Mouse (Mus musculus) CH12.LX (cell line): ENCODE measurements at regions not wholly inside any gene's neighbourhood (a gene's known extent, or its start where the extent isn't known, plus 50 kb on each side); places are given as distances from the start of the nearest gene placed in this dataset.

Source experiments
- DNase-seq: peaks from one replicate; pipeline ENCODE4 v3.0.0-alpha.2; 2013; ENCODE audit errors: extremely low read depth
- H3K27ac ChIP-seq: 2 replicates; pipeline ENCODE4 v1.5.1; 2012; ENCODE audit warnings: low read depth, mild to moderate bottlenecking, control low read depth, moderate library complexity; ENCODE audit not compliant: insufficient read depth
- H3K27me3 ChIP-seq: replicated peaks from 2 replicates; pipeline ENCODE3; 2012; ENCODE audit warnings: inconsistent platforms
- H3K36me3 ChIP-seq, 2 experiments: replicated peaks in 1 of 2; 2 replicates each; pipeline versions ENCODE3 to v1.6.1; 2012; ENCODE audit warnings: inconsistent platforms in 1 of 2, low read length in 1 of 2, mild to moderate bottlenecking in 1 of 2, mixed read lengths in 1 of 2, moderate library complexity in 1 of 2; ENCODE audit not compliant: control insufficient read depth in 1 of 2, insufficient read depth in 1 of 2
- H3K4me1 ChIP-seq, 2 experiments: 2 replicates each; pipeline ENCODE4 v1.6.1; 2012; ENCODE audit warnings: inconsistent platforms in 1 of 2, moderate library complexity in 1 of 2; ENCODE audit not compliant: insufficient read depth in 2 of 2, control insufficient read depth in 1 of 2
- H3K4me2 ChIP-seq: 2 replicates; pipeline ENCODE4 v1.6.1; 2012; ENCODE audit warnings: low read depth, mild to moderate bottlenecking, control low read depth; ENCODE audit not compliant: poor library complexity, insufficient read depth, severe bottlenecking
- H3K4me3 ChIP-seq, 3 experiments: fragments of 150-350 bp in 1 of 3; sonication (generic) in 1 of 3; replicated peaks in 1 of 3; 2 replicates each; pipeline versions ENCODE3 to v1.5.1; 2011 to 2012; ENCODE audit warnings: low read depth in 2 of 3, low read length in 2 of 3, mild to moderate bottlenecking in 2 of 3, moderate library complexity in 2 of 3, control low read depth in 1 of 3, improper control_type of control experiment in 1 of 3, inconsistent platforms in 1 of 3, mixed read lengths in 1 of 3; ENCODE audit not compliant: poor library complexity in 1 of 3
- H3K79me2 ChIP-seq: replicated peaks from 2 replicates; pipeline ENCODE4 v1.6.1; 2012; ENCODE audit warnings: mild to moderate bottlenecking, moderate library complexity; ENCODE audit not compliant: control insufficient read depth, poor library complexity, insufficient read depth, severe bottlenecking; ENCODE audit errors: extremely low read depth
- H3K9ac ChIP-seq: 2 replicates; pipeline ENCODE4 v1.6.1; 2012; ENCODE audit warnings: low read depth, mild to moderate bottlenecking, control low read depth, moderate library complexity; ENCODE audit not compliant: insufficient read depth
- H3K9me3 ChIP-seq: replicated peaks from 2 replicates; pipeline ENCODE3; 2012; ENCODE audit warnings: low read length, inconsistent platforms, mixed read lengths
- CTCF ChIP-seq, 2 experiments: IDR thresholded peaks in 1 of 2; conservative IDR thresholded peaks in 1 of 2; 2 replicates each; pipeline ENCODE4 v1.5.1; 2011 to 2012; ENCODE audit warnings: low read depth in 2 of 2, low read length in 2 of 2, improper control_type of control experiment in 1 of 2, inconsistent platforms in 1 of 2, mild to moderate bottlenecking in 1 of 2, moderate library complexity in 1 of 2
- E2F4 ChIP-seq: IDR thresholded peaks from 2 replicates; pipeline ENCODE4 v1.6.1; 2011; ENCODE audit warnings: low read depth, low read length, improper control_type of control experiment; ENCODE audit not compliant: insufficient replicate concordance
- ELF1 ChIP-seq: IDR thresholded peaks from 2 replicates; pipeline ENCODE4 v1.6.1; 2014; ENCODE audit warnings: low read depth, mild to moderate bottlenecking, inconsistent platforms, low read length, improper control_type of control experiment
- EP300 ChIP-seq: IDR thresholded peaks from 2 replicates; pipeline ENCODE4 v1.6.1; 2011; ENCODE audit warnings: low read length, improper control_type of control experiment
- ETS1 ChIP-seq: conservative IDR thresholded peaks from 2 replicates; pipeline ENCODE4 v1.6.1; 2012; ENCODE audit warnings: low read depth, mild to moderate bottlenecking, inconsistent platforms, low read length, improper control_type of control experiment, moderate library complexity
- HCFC1 ChIP-seq: IDR thresholded peaks from 2 replicates; pipeline ENCODE4 v1.6.1; 2012; ENCODE audit warnings: low read depth, mild to moderate bottlenecking, inconsistent platforms, low read length, improper control_type of control experiment
- JUN ChIP-seq: IDR thresholded peaks from 2 replicates; pipeline ENCODE4 v1.6.1; 2011; ENCODE audit warnings: low read depth, mild to moderate bottlenecking, low read length, improper control_type of control experiment, moderate library complexity; ENCODE audit not compliant: insufficient read depth
- JUND ChIP-seq: conservative IDR thresholded peaks from 2 replicates; pipeline ENCODE4 v1.6.1; 2011; ENCODE audit warnings: low read depth, low read length, improper control_type of control experiment
- KAT2A ChIP-seq: IDR thresholded peaks from 2 replicates; pipeline ENCODE4 v1.6.1; 2012; ENCODE audit warnings: low read length, improper control_type of control experiment, inconsistent platforms; ENCODE audit not compliant: insufficient replicate concordance
- MAFK ChIP-seq: IDR thresholded peaks from 2 replicates; pipeline ENCODE4 v1.6.1; 2011; ENCODE audit warnings: low read length, improper control_type of control experiment; ENCODE audit not compliant: insufficient replicate concordance
- MAZ ChIP-seq: IDR thresholded peaks from 2 replicates; pipeline ENCODE4 v1.6.1; 2012; ENCODE audit warnings: low read depth, mild to moderate bottlenecking, inconsistent platforms, low read length, improper control_type of control experiment, moderate library complexity
- MEF2A ChIP-seq: IDR thresholded peaks from 2 replicates; pipeline ENCODE4 v1.6.1; 2014; ENCODE audit warnings: low read depth, mild to moderate bottlenecking, inconsistent platforms, low read length, improper control_type of control experiment, borderline replicate concordance
- MXI1 ChIP-seq: IDR thresholded peaks from 2 replicates; pipeline ENCODE4 v1.6.1; 2011; ENCODE audit warnings: mild to moderate bottlenecking, low read depth, low read length, improper control_type of control experiment
- MYC ChIP-seq: IDR thresholded peaks from 2 replicates; pipeline ENCODE4 v1.6.1; 2011; ENCODE audit warnings: low read depth, mild to moderate bottlenecking, improper control_type of control experiment, low read length
- NELFE ChIP-seq: IDR thresholded peaks from 2 replicates; pipeline ENCODE4 v1.6.1; 2011; ENCODE audit warnings: low read depth, low read length, improper control_type of control experiment
- PAX5 ChIP-seq: IDR thresholded peaks from 2 replicates; pipeline ENCODE4 v1.6.1; 2012; ENCODE audit warnings: low read length, inconsistent platforms, mixed read lengths
- POLR2A ChIP-seq: IDR thresholded peaks from 2 replicates; pipeline ENCODE4 v1.6.1; 2011; ENCODE audit warnings: low read depth, mild to moderate bottlenecking, improper control_type of control experiment, low read length
- POLR2AphosphoS2 ChIP-seq: IDR thresholded peaks from 2 replicates; pipeline ENCODE4 v1.6.1; 2011; ENCODE audit warnings: low read depth, low read length, improper control_type of control experiment
- RAD21 ChIP-seq: IDR thresholded peaks from 2 replicates; pipeline ENCODE4 v1.6.1; 2011; ENCODE audit warnings: low read depth, mild to moderate bottlenecking, low read length, improper control_type of control experiment, moderate library complexity
- RCOR1 ChIP-seq: conservative IDR thresholded peaks from 2 replicates; pipeline ENCODE4 v1.6.1; 2012; ENCODE audit warnings: low read depth, mild to moderate bottlenecking, inconsistent platforms, low read length, improper control_type of control experiment
- SMC3 ChIP-seq: IDR thresholded peaks from 2 replicates; pipeline ENCODE4 v1.6.1; 2011; ENCODE audit warnings: low read depth, low read length, improper control_type of control experiment
- TCF12 ChIP-seq: IDR thresholded peaks from 2 replicates; pipeline ENCODE4 v1.6.1; 2014; ENCODE audit warnings: low read depth, mild to moderate bottlenecking, inconsistent platforms, low read length, improper control_type of control experiment
- UBTF ChIP-seq: IDR thresholded peaks from 2 replicates; pipeline ENCODE4 v1.6.1; 2012; ENCODE audit warnings: low read depth, mild to moderate bottlenecking, inconsistent platforms, low read length, improper control_type of control experiment, moderate library complexity
- USF1 ChIP-seq: IDR thresholded peaks from 2 replicates; pipeline ENCODE4 v1.6.1; 2014; ENCODE audit warnings: low read depth, mild to moderate bottlenecking, inconsistent platforms, low read length, improper control_type of control experiment
- USF2 ChIP-seq: conservative IDR thresholded peaks from 2 replicates; pipeline ENCODE4 v1.6.1; 2011; ENCODE audit warnings: low read depth, low read length, improper control_type of control experiment
- ZKSCAN1 ChIP-seq: IDR thresholded peaks from 2 replicates; pipeline ENCODE4 v1.6.1; 2012; ENCODE audit warnings: low read depth, inconsistent platforms, low read length, improper control_type of control experiment, borderline replicate concordance
- ZMIZ1 ChIP-seq: IDR thresholded peaks from 2 replicates; pipeline ENCODE4 v1.6.1; 2012; ENCODE audit warnings: low read depth, mild to moderate bottlenecking, inconsistent platforms, low read length, improper control_type of control experiment
- ZNF384 ChIP-seq: IDR thresholded peaks from 2 replicates; pipeline ENCODE4 v1.6.1; 2012; ENCODE audit warnings: low read depth, low read length, improper control_type of control experiment, inconsistent platforms
- dilution Hi-C: fragments of 300-500 bp; cut with MboI; formaldehyde crosslinking; loops from 2 replicates; pipeline ENCODE4 v1.14.3; 2020; ENCODE audit warnings: low sequenced_read_pairs; ENCODE audit not compliant: extremely low pct_unique_long_range_greater_than_20kb, extremely low pct_ligation_motif_present
- in situ Hi-C: fragments of 300-500 bp; cut with MboI; formaldehyde crosslinking; loops from 3 replicates; pipeline ENCODE4 v1.14.3; 2019; ENCODE audit warnings: low sequenced_read_pairs, low pct_ligation_motif_present, low pct_unique_long_range_greater_than_20kb, mixed read lengths

DNA sequence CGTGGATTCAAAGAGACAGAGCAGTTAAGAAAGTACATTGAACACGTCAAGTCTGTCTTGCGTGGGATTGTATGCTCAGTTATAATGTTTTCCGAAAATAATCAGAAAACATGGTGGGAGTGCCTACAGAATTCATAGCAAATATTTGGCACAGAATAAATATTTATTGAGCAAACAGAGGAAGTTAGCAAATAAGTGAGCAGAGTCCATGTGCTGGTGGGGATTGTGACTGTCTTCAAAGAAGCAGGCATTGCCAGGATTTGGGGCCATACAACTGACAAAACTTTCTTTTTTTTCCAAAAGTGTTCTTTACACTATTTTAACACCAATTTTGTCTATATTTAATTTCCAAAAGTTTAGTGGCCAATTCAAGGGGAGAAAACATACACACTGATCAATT lies 1729.8 kb downstream of the AI429214 start:
- Histone ChIP-seq H3K27me3 (no peaks in the 10 kb centered on the region), H3K9me3 (peaks cover 37% of the 10 kb centered on the region), H3K4me1 (no peaks in the 10 kb centered on the region), H3K4me3 (no peak overlapping the region), H3K27ac (no peak overlapping the region), H3K36me3 (no peaks in the 10 kb centered on the region), H3K4me2 (no peak overlapping the region), H3K79me2 (no peaks in the 10 kb centered on the region), H3K9ac (no peak overlapping the region)
- TF ChIP-seq POLR2A (no peak), SMC3 (no peak), MXI1 (no peak), USF2 (no peak), KAT2A (no peak), USF1 (no peak), JUN (no peak), ELF1 (no peak), CTCF (conservative IDR thresholded peaks at IDR 0.05 in 1 of 2, IDR thresholded peaks at IDR 0.05 in 1 of 2; ENCODE audit: low read depth in 2 of 2, low read length in 2 of 2) (no peak), EP300 (no peak), ZMIZ1 (no peak), PAX5 (no peak), RCOR1 (no peak), MAZ (no peak)
- no peak for DNase-seq
- in situ Hi-C loops, result no loop called here
- dilution Hi-C loops, result no loop called here

DNA sequence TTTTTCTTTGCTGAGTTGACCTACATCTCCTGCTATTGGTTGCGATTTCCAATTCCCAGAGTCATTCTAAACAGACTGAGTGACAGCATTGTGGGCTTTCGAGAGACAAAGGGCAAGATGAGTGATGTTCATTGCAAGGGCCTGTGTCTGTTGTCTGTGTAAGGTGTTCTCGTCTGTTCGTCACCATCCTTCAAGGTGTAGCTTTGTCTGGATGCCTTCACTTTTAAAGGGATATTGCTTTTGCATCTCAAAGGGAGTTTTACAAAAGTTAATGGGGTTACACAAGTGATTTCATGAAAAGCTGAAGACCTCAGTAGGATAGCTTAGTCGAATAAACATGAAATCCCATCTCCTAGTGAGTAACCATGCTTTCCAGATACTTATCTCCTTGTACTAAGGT lies 1731.9 kb downstream of the AI429214 start:
- dilution Hi-C loops (no loop called here), in situ Hi-C loops (no loop called here)
- H3K4me2 ChIP-seq, result no peak overlapping the region
- no peaks in the 10 kb centered on the region for H3K36me3 ChIP-seq
- peaks cover 32% of the 10 kb centered on the region for H3K9me3 ChIP-seq
- DNase-seq, result no peak
- TF ChIP-seq MYC, result no peak
- no peak for TF ChIP-seq MXI1
- no peak for TF ChIP-seq ZMIZ1
- no peak for TF ChIP-seq POLR2A
- no peak for TF ChIP-seq MAFK
- TF ChIP-seq E2F4, result no peak
- TF ChIP-seq HCFC1, result no peak
- no peak for TF ChIP-seq ZNF384
- no peak for TF ChIP-seq POLR2AphosphoS2
- no peak for TF ChIP-seq EP300
- TF ChIP-seq NELFE, result no peak
- TF ChIP-seq TCF12, result no peak
- no peak for TF ChIP-seq MEF2A
- no peak for TF ChIP-seq UBTF
- TF ChIP-seq JUND, result no peak
- TF ChIP-seq ETS1, result no peak
- TF ChIP-seq RAD21, result no peak
- TF ChIP-seq ZKSCAN1, result no peak
- no peaks in the 10 kb centered on the region for H3K79me2 ChIP-seq
- no peaks in the 10 kb centered on the region for H3K27me3 ChIP-seq
- H3K4me3 ChIP-seq, result no peak overlapping the region
- no peak overlapping the region for H3K27ac ChIP-seq
- H3K9ac ChIP-seq, result no peak overlapping the region
- H3K4me1 ChIP-seq, result no peaks in the 10 kb centered on the region
